Mouse (Mus musculus) ES-Bruce4 (cell line): ENCODE data around the gene Lpp. TPM values are rescaled to one million over a fixed set of nuclear protein-coding genes. Genes with fewer than 3 reads are reported as not detected.

ENCODE experiments used
- H3K27ac ChIP-seq: 2 replicates; pipeline ENCODE4 v1.5.1; 2012; ENCODE audit warnings: low read length, inconsistent platforms; ENCODE audit not compliant: insufficient read depth
- H3K27me3 ChIP-seq: 2 replicates; pipeline ENCODE4 v1.6.1; 2012; ENCODE audit warnings: mild to moderate bottlenecking, low read length, inconsistent platforms; ENCODE audit not compliant: control insufficient read depth, poor library complexity, insufficient read depth, severe bottlenecking
- H3K36me3 ChIP-seq: 2 replicates; pipeline ENCODE4 v1.6.1; 2012; ENCODE audit warnings: inconsistent platforms, mild to moderate bottlenecking, low read length, moderate library complexity; ENCODE audit not compliant: control insufficient read depth, poor library complexity, insufficient read depth, severe bottlenecking
- H3K4me1 ChIP-seq: one replicate; pipeline ENCODE4 v1.8.1; 2011; ENCODE audit warnings: low read length; ENCODE audit not compliant: control insufficient read depth, insufficient read depth
- H3K4me3 ChIP-seq: 2 replicates; pipeline ENCODE4 v1.5.1; 2011; ENCODE audit warnings: low read depth, mild to moderate bottlenecking, low read length
- H3K9ac ChIP-seq: 2 replicates; pipeline ENCODE4 v1.6.1; 2012; ENCODE audit warnings: low read depth, mild to moderate bottlenecking, inconsistent platforms; ENCODE audit not compliant: poor library complexity, severe bottlenecking
- H3K9me3 ChIP-seq: replicated peaks from 2 replicates; pipeline ENCODE4 v1.6.1; 2012; ENCODE audit warnings: mild to moderate bottlenecking, low read length, inconsistent platforms; ENCODE audit not compliant: control insufficient read depth, poor library complexity, insufficient read depth, severe bottlenecking
- CTCF ChIP-seq: IDR thresholded peaks from one replicate; pipeline ENCODE4 v1.8.1; 2011; ENCODE audit warnings: low read depth, low read length
- EP300 ChIP-seq: IDR thresholded peaks from 2 replicates; pipeline ENCODE4 v1.6.1; 2011; ENCODE audit warnings: low read depth, low read length; ENCODE audit not compliant: insufficient read depth
- POLR2A ChIP-seq: IDR thresholded peaks from one replicate; pipeline ENCODE4 v1.8.1; 2011; ENCODE audit warnings: low read length; ENCODE audit not compliant: insufficient read depth
- polyA plus RNA-seq: library from polyadenylated mRNA; stranded (reverse); fragments of >200 nt; gene quantifications from 2 replicates; pipeline ENCODE4 v1.2.4, GENCODE M21; 2011; ENCODE audit warnings: low read depth; ENCODE audit not compliant: missing spikeins, insufficient read depth, insufficient read length

Gene Lpp
- polyA plus RNA-seq, 1 experiment, result 48.5 TPM

- H3K9ac ChIP-seq, result no peak overlapping the region
- H3K36me3 ChIP-seq, result no peaks in the 10 kb centered on the region
- H3K9me3 ChIP-seq, result peaks cover 3% of the 10 kb centered on the region; the same call in 1 of the 2 replicates
- H3K4me3 ChIP-seq, result no peak overlapping the region
- no peaks in the 10 kb centered on the region for H3K4me1 ChIP-seq
- no peak overlapping the region for H3K27ac ChIP-seq
- H3K27me3 ChIP-seq, result no peaks in the 10 kb centered on the region
- TF ChIP-seq EP300 (no peak), CTCF (no peak), POLR2A (no peak)
Observed at GRCm38 (mm10) chr16:24531681-24532080, 138.4 kb downstream of the Lpp start.

DNA sequence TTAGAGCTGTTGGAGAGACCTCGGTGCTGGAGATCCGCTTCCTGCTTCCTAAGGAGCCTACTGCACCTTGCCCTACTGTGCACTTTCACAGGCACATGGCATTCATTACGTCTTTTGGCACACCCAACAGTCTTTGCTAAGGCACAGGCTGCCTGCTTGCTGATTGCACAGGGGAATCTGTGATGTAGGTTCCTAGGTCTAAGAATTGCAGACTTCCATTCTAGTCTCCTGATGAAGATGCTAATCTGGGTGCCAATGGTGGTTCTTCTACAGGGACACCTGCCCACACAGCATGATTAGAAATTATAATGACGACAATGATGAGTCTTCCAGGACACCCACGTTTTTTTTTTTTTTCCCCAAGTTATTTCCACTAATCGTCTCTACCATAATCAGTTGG lies 141.9 kb downstream of the Lpp start:
- Histone ChIP-seq H3K4me1 (no peaks in the 10 kb centered on the region), H3K36me3 (no peaks in the 10 kb centered on the region), H3K27ac (no peak overlapping the region), H3K27me3 (no peaks in the 10 kb centered on the region), H3K9ac (no peak overlapping the region), H3K4me3 (no peak overlapping the region), H3K9me3 (no peaks in the 10 kb centered on the region)
- TF ChIP-seq POLR2A (no peak), EP300 (no peak), CTCF (no peak)

DNA sequence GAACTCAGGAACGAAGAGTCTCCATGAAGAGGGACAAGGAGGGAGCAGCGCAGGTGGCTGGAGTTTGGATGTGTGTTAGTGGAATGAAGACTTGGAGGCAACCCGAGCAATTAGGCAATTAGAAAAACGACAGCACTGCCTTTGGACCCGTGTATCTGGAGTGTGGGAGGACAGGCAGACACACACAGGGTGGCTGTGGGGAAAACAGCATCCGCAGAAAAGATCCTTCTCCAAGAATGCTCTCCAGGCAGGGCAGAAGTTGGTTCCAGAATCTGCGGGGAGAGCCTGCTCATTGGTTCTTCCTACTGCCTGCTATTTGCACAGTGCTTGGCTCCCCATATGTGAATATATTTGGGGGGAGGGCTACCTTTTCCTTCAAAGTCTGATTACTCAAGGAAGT lies 143.0 kb downstream of the Lpp start:
- H3K36me3 ChIP-seq, result no peaks in the 10 kb centered on the region
- H3K9ac ChIP-seq, result no peak overlapping the region
- H3K27ac ChIP-seq, result no peak overlapping the region
- H3K4me3 ChIP-seq, result no peak overlapping the region
- no peaks in the 10 kb centered on the region for H3K4me1 ChIP-seq
- no peaks in the 10 kb centered on the region for H3K27me3 ChIP-seq
- H3K9me3 ChIP-seq, result no peaks in the 10 kb centered on the region
- no peak for TF ChIP-seq EP300

DNA sequence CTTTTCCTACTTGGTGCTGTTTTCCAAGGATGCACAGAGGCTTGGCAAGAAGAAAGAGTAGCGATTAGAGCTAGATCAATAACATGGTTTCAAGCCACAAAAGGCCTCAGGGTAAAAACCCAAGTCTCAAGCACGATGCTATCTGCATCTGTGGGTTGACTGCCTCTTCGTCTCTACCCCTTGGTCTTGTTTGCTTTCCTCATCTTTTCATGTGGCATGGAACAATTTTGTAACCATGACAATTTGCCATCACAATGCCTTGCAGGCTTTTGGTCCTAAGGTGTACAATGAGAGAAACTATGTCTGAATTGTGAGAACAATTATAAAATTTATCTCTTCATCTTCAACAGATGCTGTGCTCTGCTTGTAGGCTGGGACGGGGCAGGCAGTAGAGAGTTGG lies 145.7 kb downstream of the Lpp start:
- no peaks in the 10 kb centered on the region for H3K4me1 ChIP-seq
- H3K27ac ChIP-seq, result no peak overlapping the region
- H3K36me3 ChIP-seq, result no peaks in the 10 kb centered on the region
- H3K9me3 ChIP-seq, result no peaks in the 10 kb centered on the region
- TF ChIP-seq EP300, result no peak
- no peak for TF ChIP-seq CTCF
- no peak for TF ChIP-seq POLR2A
- no peak overlapping the region for H3K4me3 ChIP-seq
- no peak overlapping the region for H3K9ac ChIP-seq
- no peaks in the 10 kb centered on the region for H3K27me3 ChIP-seq

DNA sequence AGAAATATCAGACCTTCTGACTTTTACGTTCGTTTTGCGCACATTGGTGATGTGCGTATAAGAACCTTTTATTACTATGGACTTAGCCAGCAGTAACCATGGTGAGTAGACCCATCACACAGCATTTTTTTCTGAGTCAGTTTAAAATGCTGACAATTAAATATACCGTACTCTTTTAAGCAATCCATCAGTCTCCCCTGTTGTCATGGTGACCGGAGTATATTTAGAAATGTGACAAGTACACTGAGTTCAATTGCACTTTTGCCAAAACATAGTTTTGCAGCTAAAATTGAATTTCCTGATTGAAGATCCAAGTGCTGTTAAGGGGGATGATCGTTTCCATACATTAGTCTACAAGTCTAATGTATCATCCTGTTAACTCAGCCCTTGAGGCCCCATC lies 149.6 kb downstream of the Lpp start:
- TF ChIP-seq EP300 (no peak), CTCF (no peak), POLR2A (no peak)
- no peak overlapping the region for H3K9ac ChIP-seq
- H3K36me3 ChIP-seq, result no peaks in the 10 kb centered on the region
- H3K4me1 ChIP-seq, result no peaks in the 10 kb centered on the region
- no peak overlapping the region for H3K4me3 ChIP-seq
- no peaks in the 10 kb centered on the region for H3K27me3 ChIP-seq
- H3K27ac ChIP-seq, result no peak overlapping the region
- H3K9me3 ChIP-seq, result no peaks in the 10 kb centered on the region

GRCm38 (mm10) chr16:24545366-24545765 lies 152.1 kb downstream of the Lpp start:
- Histone ChIP-seq H3K27ac (no peak overlapping the region), H3K9me3 (no peaks in the 10 kb centered on the region), H3K4me1 (no peaks in the 10 kb centered on the region), H3K9ac (no peak overlapping the region), H3K27me3 (no peaks in the 10 kb centered on the region), H3K4me3 (no peak overlapping the region), H3K36me3 (no peaks in the 10 kb centered on the region)
- no peak for TF ChIP-seq EP300
- no peak for TF ChIP-seq CTCF
- TF ChIP-seq POLR2A, result no peak

DNA sequence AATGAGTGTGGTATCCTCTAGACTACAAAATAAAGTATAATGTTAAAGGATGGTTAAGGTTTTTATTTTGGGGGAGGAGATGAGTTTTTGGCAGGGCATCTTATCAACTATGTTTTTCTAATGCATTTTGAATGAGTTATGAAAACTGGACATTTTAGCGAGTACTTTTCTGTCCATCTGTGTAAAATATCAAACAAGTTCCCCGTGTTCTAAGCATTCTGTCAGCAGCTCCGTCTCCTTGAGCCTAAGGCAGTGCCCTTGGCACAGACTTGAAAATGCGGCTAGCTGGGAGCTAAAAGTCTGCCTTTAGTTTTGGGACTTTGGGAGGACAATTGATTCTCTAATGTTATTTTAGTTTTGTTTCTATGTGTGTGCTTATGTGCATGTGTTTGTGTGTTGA lies 165.2 kb downstream of the Lpp start:
- Histone ChIP-seq H3K4me1 (no peaks in the 10 kb centered on the region), H3K27ac (no peak overlapping the region), H3K36me3 (no peaks in the 10 kb centered on the region), H3K9me3 (no peaks in the 10 kb centered on the region), H3K9ac (no peak overlapping the region), H3K27me3 (no peaks in the 10 kb centered on the region), H3K4me3 (no peak overlapping the region)
- TF ChIP-seq EP300, result no peak
- TF ChIP-seq POLR2A, result no peak
- no peak for TF ChIP-seq CTCF
